Mouse (Mus musculus) layer of hippocampus, adult 8-10 months (tissue): ENCODE measurements at regions not wholly inside any gene's neighbourhood (a gene's known extent, or its start where the extent isn't known, plus 50 kb on each side); places are given as distances from the start of the nearest gene placed in this dataset.

ENCODE experiments used
- DNase-seq, 2 experiments: peaks; one replicate each; pipeline ENCODE4 v3.0.0; 2022; ENCODE audit warnings: low spot score in 2 of 2

- no peak for DNase-seq
These were observed 52.0 kb upstream of the Snrk start for GRCm38 (mm10) chr9:122064937-122065673.

GRCm38 (mm10) chr9:122055820-122056550, 59.1 kb upstream of the Pomgnt2 start:
- DNase-seq, result no peak

GRCm38 (mm10) chr9:122051716-122052115, 54.8 kb upstream of the Pomgnt2 start:
- no peak for DNase-seq

GRCm38 (mm10) chr9:122051096-122051495, 54.2 kb upstream of the Pomgnt2 start:
- no peak for DNase-seq

- no peak for DNase-seq
These were observed 52.1 kb upstream of the Pomgnt2 start for GRCm38 (mm10) chr9:122048999-122049398.

- DNase-seq, result peak; percentile 13 to 37
These were observed 51.2 kb upstream of the Pomgnt2 start for GRCm38 (mm10) chr9:122047962-122048625.
